Mouse (Mus musculus) liver (tissue): ENCODE measurements at regions not wholly inside any gene's neighbourhood (a gene's known extent, or its start where the extent isn't known, plus 50 kb on each side); places are given as distances from the start of the nearest gene placed in this dataset.

Source experiments
- DNase-seq: peaks from one replicate; pipeline ENCODE4 v3.0.0-alpha.2; 2020; ENCODE audit warnings: mixed read lengths

- no peak for DNase-seq
Observed at GRCm38 (mm10) chr12:5542701-5543100, 167.2 kb upstream of the Klhl29 start.

GRCm38 (mm10) chr12:5496299-5496698, 120.8 kb upstream of the Klhl29 start:
- DNase-seq = no peak

DNA sequence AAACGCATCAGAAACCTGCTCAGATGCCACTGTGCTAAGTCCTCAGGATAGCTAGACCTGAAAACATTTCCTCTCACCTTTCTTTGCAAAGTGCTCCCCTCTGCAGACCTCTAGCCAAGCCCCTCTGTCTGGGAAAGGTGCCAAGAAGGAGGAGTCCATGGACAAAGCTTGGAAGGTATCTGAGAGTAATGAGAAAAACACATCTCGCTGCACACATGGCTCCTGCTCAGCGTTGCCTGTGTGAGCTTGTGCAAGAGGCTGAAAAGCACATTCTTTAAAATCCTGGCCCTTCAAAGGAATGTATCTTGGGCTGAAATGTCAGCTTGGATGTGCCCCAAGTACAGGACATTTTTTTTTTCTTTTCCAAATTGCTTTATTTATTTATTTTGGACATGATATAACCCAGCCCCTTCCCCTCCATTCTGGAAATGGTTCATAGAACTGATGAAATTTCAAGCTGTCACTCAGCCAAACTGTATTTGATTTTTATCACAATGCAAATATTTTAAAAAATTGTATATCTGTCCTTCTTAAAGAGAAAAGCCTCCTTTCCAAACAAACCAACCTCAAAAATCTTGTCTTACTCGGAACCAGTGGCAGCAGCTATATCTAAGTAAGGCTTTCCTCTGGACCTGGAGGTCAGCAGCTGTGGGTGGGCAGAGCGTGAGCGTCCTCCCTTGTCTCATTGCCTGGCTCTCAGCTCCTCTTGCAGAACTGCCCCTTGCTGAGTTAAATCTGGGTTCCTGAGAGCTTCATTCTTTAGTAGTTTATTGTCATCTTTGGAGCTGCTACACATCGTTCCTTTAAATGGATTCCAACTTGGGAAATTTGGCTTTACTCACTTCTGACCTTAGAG, 119.4 kb upstream of the Klhl29 start:
- peak; percentile 15 for DNase-seq

DNA sequence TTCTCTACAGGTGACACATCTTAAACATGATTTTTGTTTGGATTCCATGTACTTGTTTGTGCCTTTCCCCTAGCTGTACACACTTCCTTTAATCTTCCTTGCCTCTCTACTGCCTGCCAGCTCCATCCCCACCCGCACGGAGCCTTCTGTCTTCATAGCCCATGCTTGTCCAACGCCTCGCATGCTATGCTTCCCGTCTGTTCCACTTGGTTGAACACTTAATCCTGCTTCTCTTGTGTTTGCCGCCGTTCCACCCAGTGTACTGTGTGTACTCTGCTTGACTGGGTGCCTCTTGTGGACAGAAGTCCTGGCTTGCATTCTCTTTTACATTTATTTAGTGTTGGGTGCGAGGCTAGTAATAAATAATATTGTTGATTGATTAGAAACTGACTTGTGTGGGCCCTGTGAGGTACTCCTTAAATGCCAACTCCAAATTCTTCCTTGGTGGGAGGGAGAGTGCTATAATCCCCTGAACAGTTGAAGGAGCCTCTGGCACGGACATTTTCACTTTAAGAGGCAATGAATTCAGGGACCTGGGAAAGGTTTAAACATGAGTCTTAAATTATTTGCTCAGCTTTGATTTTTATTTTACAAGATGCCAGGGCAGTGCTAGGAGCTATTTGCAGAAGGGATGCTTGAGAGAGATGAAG, 88.9 kb upstream of the Klhl29 start:
- DNase-seq = no peak

- no peak for DNase-seq
Observed at GRCm38 (mm10) chr12:5453157-5453556, 77.7 kb upstream of the Klhl29 start.

DNA sequence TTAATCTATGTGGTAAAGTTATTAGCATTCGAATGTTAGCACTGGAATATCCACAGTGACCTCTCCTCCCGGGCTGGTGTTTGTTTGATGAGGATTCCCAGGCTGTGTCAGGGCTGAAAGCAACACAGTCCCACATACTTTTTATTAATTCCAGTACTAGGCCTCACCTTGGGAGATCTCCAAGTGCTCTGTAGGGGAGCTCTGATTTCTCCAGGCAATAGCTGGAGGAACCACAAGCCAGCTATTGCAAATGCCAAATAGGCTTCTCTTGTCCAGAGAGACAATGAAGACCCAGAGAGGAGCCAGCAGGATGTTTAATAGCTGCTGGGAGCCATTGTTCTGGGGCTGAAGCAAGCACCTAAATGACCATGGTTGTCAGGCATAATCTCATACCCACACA, 68.2 kb upstream of the Klhl29 start:
- DNase-seq = no peak

DNA sequence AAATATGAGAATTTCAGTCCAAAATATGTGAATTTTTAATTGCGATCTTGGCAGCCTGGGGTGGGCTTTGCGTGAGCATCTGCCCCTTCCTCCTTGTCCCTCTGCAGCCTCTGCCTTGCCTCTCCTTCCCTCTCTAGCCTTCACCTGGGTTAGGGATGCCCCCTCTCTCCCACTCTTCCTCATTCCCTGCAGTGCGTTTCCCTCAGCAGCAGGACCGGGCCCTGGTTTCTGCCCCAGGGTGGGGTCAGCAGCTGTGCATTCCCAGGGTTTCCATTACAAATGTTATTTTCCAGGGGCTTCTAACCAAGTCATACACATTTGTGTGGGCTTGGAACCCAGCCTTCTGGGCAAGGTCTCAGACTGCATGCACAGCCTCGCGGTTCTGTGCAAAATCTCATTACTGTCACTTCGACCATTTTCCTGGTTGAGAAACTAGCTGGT, 67.6 kb upstream of the Klhl29 start:
- DNase-seq = no peak

GRCm38 (mm10) chr12:5442679-5443078, 67.2 kb upstream of the Klhl29 start:
- no peak for DNase-seq

GRCm38 (mm10) chr12:5440482-5440881, 65.0 kb upstream of the Klhl29 start:
- DNase-seq = no peak

- no peak for DNase-seq
Observed at GRCm38 (mm10) chr12:5435876-5436275, 60.4 kb upstream of the Klhl29 start.

DNA sequence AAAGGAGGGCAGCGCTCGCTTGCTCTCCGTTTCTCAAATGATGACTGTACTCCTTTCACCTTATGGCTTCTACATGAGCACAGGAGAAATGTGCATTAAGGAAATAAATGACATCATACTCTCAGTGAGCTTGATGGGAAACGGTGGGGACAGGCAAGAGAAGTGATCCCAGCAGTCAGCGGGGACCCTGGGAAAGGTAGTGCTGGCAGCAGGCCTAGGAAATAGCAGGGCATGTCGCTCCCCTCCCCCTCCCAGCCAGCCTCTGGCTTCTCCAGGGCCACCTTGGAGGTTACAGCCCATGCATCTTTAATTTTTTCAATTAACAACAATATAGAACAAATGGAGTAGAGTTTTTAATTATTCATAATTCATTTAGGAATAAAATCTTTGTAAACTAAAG, 58.6 kb upstream of the Klhl29 start:
- no peak for DNase-seq

GRCm38 (mm10) chr12:5432688-5433087, 57.2 kb upstream of the Klhl29 start:
- no peak for DNase-seq

GRCm38 (mm10) chr12:5428733-5429132, 53.3 kb upstream of the Klhl29 start:
- DNase-seq = no peak
